Mouse (Mus musculus): Measurements from ENCODE around the gene Pon2. TPM values are rescaled to one million over a fixed set of nuclear protein-coding genes. Genes with fewer than 3 reads are reported as not detected.

The Pon2 gene
- polyA plus RNA-seq, 1 experiment from 2014 or later, result 54.4 TPM

Other genes with a start within 250 kb of the Pon2 start
- gene Pon1, start 104.5 kb downstream of the Pon2 start, polyA plus RNA-seq (2015; fragmentation: Nextera tagmentation; extraction: Ambion mirVana), result 0.14 TPM in 1 of 2 replicates, not detected in the other
- 18.9 and 23.0 TPM in 2 replicates for gene Pon3, start 42.2 kb downstream of the Pon2 start, polyA plus RNA-seq (2015; fragmentation: Nextera tagmentation; extraction: Ambion mirVana)
- 7.3 and 8.2 TPM in 2 replicates for gene Asb4, start 84.9 kb upstream of the Pon2 start, polyA plus RNA-seq (2015; fragmentation: Nextera tagmentation; extraction: Ambion mirVana)
- gene Pdk4, start 197.9 kb upstream of the Pon2 start, polyA plus RNA-seq (2015; fragmentation: Nextera tagmentation; extraction: Ambion mirVana), result 2.6 and 4.6 TPM in 2 replicates